ENCODE assay signal across 23 mouse cellular contexts in genomic region chr1:132004574-132005180, GRCm38 (mm10). TPM values are rescaled to one million over a fixed set of nuclear protein-coding genes. Genes with fewer than 3 reads are reported as not detected.
DNase-seq lines count a peak whose midpoint lies in the region; ATAC-seq and TF ChIP-seq lines count a peak whose summit lies in the region.
"Had no signal": no experiment of that assay in that cellular context is flagged by ENCODE, and none has a peak within 500 bp of the region (broad histone marks: within the 10 kb centered on the region; RNA-seq: fewer than 3 reads in every experiment).

No protein-coding gene starts in this region.

- peak overlapping the region; percentile 58 for H3K27ac ChIP-seq in heart, adult 2 months
- no peak overlapping the region for H3K27ac ChIP-seq in heart, embryonic 11.5 days (ENCODE audit: low read depth, low read length)
- H3K27ac ChIP-seq in liver, embryonic 15.5 days (replicated peaks), result peak overlapping the region; percentile 3; the same call in 1 of the 2 replicates
- no peak overlapping the region for H3K27ac ChIP-seq in liver, embryonic 11.5 days (ENCODE audit: low read depth, low read length)
- H3K27ac ChIP-seq in limb, embryonic 15.5 days, result peak overlapping the region; percentile 40
- H3K27ac ChIP-seq in midbrain, embryonic 13.5 days, result no peak overlapping the region
- H3K27ac ChIP-seq: heart, embryonic 10.5 days; hindbrain, embryonic 10.5 days; macrophage; midbrain, embryonic 10.5 days; neural tube, embryonic 12.5 days had no signal

- no peak for TF ChIP-seq EP300 in heart, adult 2 months (IDR thresholded peaks at IDR 0.05; ENCODE audit: insufficient read depth, low read depth, low read length)

- no peak overlapping the region for H3K4me2 ChIP-seq in heart, embryonic 11.5 days
- no peak overlapping the region for H3K4me2 ChIP-seq in liver, embryonic 15.5 days
- no peak overlapping the region for H3K4me2 ChIP-seq in liver, embryonic 11.5 days
- H3K4me2 ChIP-seq in limb, embryonic 15.5 days, result no peak overlapping the region
- no peak overlapping the region for H3K4me2 ChIP-seq in midbrain, embryonic 13.5 days (replicated peaks)
- H3K4me2 ChIP-seq: neural tube, embryonic 12.5 days had no signal

- 58% methylated on average over 6 of the region's 6 CpGs for WGBS in heart, adult 2 months
- 83% methylated on average over 6 of the region's 6 CpGs for WGBS in heart, embryonic 11.5 days (ENCODE audit: insufficient replicate concordance)
- WGBS in liver, embryonic 15.5 days (ENCODE audit: insufficient replicate concordance), result 67% methylated on average over 6 of the region's 6 CpGs
- WGBS in liver, embryonic 11.5 days, result 88% methylated on average over 6 of the region's 6 CpGs
- 63% methylated on average over 6 of the region's 6 CpGs for WGBS in limb, embryonic 15.5 days
- WGBS in midbrain, embryonic 13.5 days, result 89% methylated on average over 6 of the region's 6 CpGs

- ATAC-seq in heart, embryonic 11.5 days (replicated peaks; ENCODE audit: insufficient number of reproducible peaks, low FRiP score, low TSS enrichment), result no peak
- no peak for ATAC-seq in liver, embryonic 15.5 days (ENCODE audit: insufficient read depth)
- no peak for ATAC-seq in liver, embryonic 11.5 days (replicated peaks; ENCODE audit: low FRiP score)
- ATAC-seq in limb, embryonic 15.5 days (ENCODE audit: insufficient number of reproducible peaks, low FRiP score, low TSS enrichment, low read depth), result no peak
- ATAC-seq in midbrain, embryonic 13.5 days, result no peak
- ATAC-seq: activated CD4-positive, CD25-positive, alpha-beta regulatory T cell, adult 4 months; forebrain, embryonic 14.5 days; inflammation-experienced regulatory T-cells, adult 6 months had no signal

- intact Hi-C loops in heart, adult 2 months (cut with DNase I), result loop anchor here (5.0 to 10.0 kb wide), 2 partner anchors 93 to 320 kb away; no protein-coding TSS in a partner anchor

- no peak for TF ChIP-seq CTCF in heart, adult 2 months (IDR thresholded peaks at IDR 0.05)

- no peaks in the 10 kb centered on the region; the same call in 1 of the 2 replicates for H3K79me2 ChIP-seq in heart, adult 2 months (replicated peaks; ENCODE audit: control insufficient read depth, insufficient read depth, low read length)

- H3K4me1 ChIP-seq in heart, adult 2 months (ENCODE audit: control insufficient read depth, insufficient read depth, low read length), result peaks cover 15% of the 10 kb centered on the region
- peaks cover 9% of the 10 kb centered on the region for H3K4me1 ChIP-seq in heart, embryonic 11.5 days (ENCODE audit: control insufficient read depth, insufficient read depth, low read length)
- H3K4me1 ChIP-seq in liver, embryonic 15.5 days (replicated peaks), result peaks cover 29% of the 10 kb centered on the region
- peaks cover 13% of the 10 kb centered on the region for H3K4me1 ChIP-seq in liver, embryonic 11.5 days (replicated peaks; ENCODE audit: control insufficient read depth, insufficient read depth, low read length)
- peaks cover 10% of the 10 kb centered on the region for H3K4me1 ChIP-seq in limb, embryonic 15.5 days
- peaks cover 19% of the 10 kb centered on the region for H3K4me1 ChIP-seq in midbrain, embryonic 13.5 days (replicated peaks)

- H3K9me3 ChIP-seq in heart, embryonic 11.5 days (replicated peaks; ENCODE audit: control insufficient read depth, low read length), result no peaks in the 10 kb centered on the region
- H3K9me3 ChIP-seq in liver, embryonic 15.5 days (replicated peaks), result no peaks in the 10 kb centered on the region
- no peaks in the 10 kb centered on the region for H3K9me3 ChIP-seq in liver, embryonic 11.5 days (ENCODE audit: control insufficient read depth, low read length)
- H3K9me3 ChIP-seq in limb, embryonic 15.5 days, result no peaks in the 10 kb centered on the region
- H3K9me3 ChIP-seq in midbrain, embryonic 13.5 days, result no peaks in the 10 kb centered on the region
- H3K9me3 ChIP-seq: heart, embryonic 10.5 days; hindbrain, embryonic 10.5 days; midbrain, embryonic 10.5 days; neural tube, embryonic 12.5 days had no signal

- no peak overlapping the region for H3K9ac ChIP-seq in heart, adult 2 months (ENCODE audit: low read depth, low read length)
- H3K9ac ChIP-seq in heart, embryonic 11.5 days (ENCODE audit: low read depth, low read length), result no peak overlapping the region
- H3K9ac ChIP-seq in liver, embryonic 15.5 days, result no peak overlapping the region
- no peak overlapping the region for H3K9ac ChIP-seq in liver, embryonic 11.5 days (ENCODE audit: low read depth, low read length)
- H3K9ac ChIP-seq in limb, embryonic 15.5 days, result no peak overlapping the region
- no peak overlapping the region for H3K9ac ChIP-seq in midbrain, embryonic 13.5 days (replicated peaks)
- H3K9ac ChIP-seq: neural tube, embryonic 12.5 days had no signal

- H3K36me3 ChIP-seq in heart, adult 2 months (ENCODE audit: control insufficient read depth, insufficient read depth, low read length), result peaks cover 14% of the 10 kb centered on the region
- H3K36me3 ChIP-seq in heart, embryonic 11.5 days (ENCODE audit: control insufficient read depth, insufficient read depth, low read length), result no peaks in the 10 kb centered on the region
- no peaks in the 10 kb centered on the region for H3K36me3 ChIP-seq in liver, embryonic 15.5 days (replicated peaks)
- no peaks in the 10 kb centered on the region for H3K36me3 ChIP-seq in liver, embryonic 11.5 days (ENCODE audit: control insufficient read depth, insufficient read depth, low read length)
- no peaks in the 10 kb centered on the region for H3K36me3 ChIP-seq in limb, embryonic 15.5 days
- H3K36me3 ChIP-seq in midbrain, embryonic 13.5 days, result no peaks in the 10 kb centered on the region
- H3K36me3 ChIP-seq: heart, embryonic 10.5 days; hindbrain, embryonic 10.5 days; midbrain, embryonic 10.5 days; neural tube, embryonic 12.5 days had no signal

- TF ChIP-seq POLR2A in heart, adult 2 months (IDR thresholded peaks at IDR 0.05; ENCODE audit: insufficient read depth, low read depth, low read length), result no peak

- H3K4me3 ChIP-seq in heart, adult 2 months, result no peak overlapping the region
- no peak overlapping the region for H3K4me3 ChIP-seq in heart, embryonic 11.5 days (ENCODE audit: low read depth, low read length)
- no peak overlapping the region for H3K4me3 ChIP-seq in liver, embryonic 15.5 days (replicated peaks)
- no peak overlapping the region for H3K4me3 ChIP-seq in liver, embryonic 11.5 days (ENCODE audit: low read depth, low read length)
- H3K4me3 ChIP-seq in limb, embryonic 15.5 days, result no peak overlapping the region
- H3K4me3 ChIP-seq in midbrain, embryonic 13.5 days (replicated peaks), result no peak overlapping the region
- H3K4me3 ChIP-seq: heart, embryonic 10.5 days; hindbrain, embryonic 10.5 days; midbrain, embryonic 10.5 days; neural tube, embryonic 12.5 days had no signal

- H3K27me3 ChIP-seq in heart, adult 2 months (ENCODE audit: control insufficient read depth, insufficient read depth, low read length), result no peaks in the 10 kb centered on the region
- no peaks in the 10 kb centered on the region for H3K27me3 ChIP-seq in heart, embryonic 11.5 days (ENCODE audit: control insufficient read depth, insufficient read depth, low read length)
- no peaks in the 10 kb centered on the region for H3K27me3 ChIP-seq in liver, embryonic 15.5 days
- no peaks in the 10 kb centered on the region for H3K27me3 ChIP-seq in liver, embryonic 11.5 days (replicated peaks; ENCODE audit: control insufficient read depth, insufficient read depth, low read length)
- no peaks in the 10 kb centered on the region for H3K27me3 ChIP-seq in limb, embryonic 15.5 days
- H3K27me3 ChIP-seq in midbrain, embryonic 13.5 days, result no peaks in the 10 kb centered on the region
- H3K27me3 ChIP-seq: neural tube, embryonic 12.5 days had no signal

- no peak for DNase-seq in heart, adult 2 months
- no peak for DNase-seq in liver, embryonic 11.5 days (ENCODE audit: low spot score)
- peak; percentile 74 for DNase-seq in adipocyte (ENCODE audit: low spot score)
- no peak for DNase-seq in layer of hippocampus, adult 9-11 months
- DNase-seq: B cell, adult 2 months; cerebellum, adult 11-12 months; cerebellum, postnatal 25 days; gastrocnemius, postnatal 14 days; liver; lung, adult 2 months; right cerebral cortex, adult 18-20 months had no signal

RNA-seq across cellular contexts. Expression of gene Elk4, which starts 2.7 kb away (rescaled TPM):
- total RNA-seq in heart, adult 2 months (2021), result 10 to 100 TPM; 76.5 to 77.4 TPM
- 20.8 and 32.7 TPM in 2 replicates for polyA plus RNA-seq in heart, adult 2 months (2012; rRNA removed)
- polyA plus RNA-seq in heart, embryonic 11.5 days (2014; fragmentation: Nextera tagmentation; extraction: Ambion mirVana), result 18.0 and 21.0 TPM in 2 replicates
- 7.9 and 10.1 TPM in 2 replicates for polyA plus RNA-seq in liver, embryonic 15.5 days (2015; fragmentation: Nextera tagmentation; extraction: Ambion mirVana)
- polyA plus RNA-seq in liver, embryonic 11.5 days (2014; fragmentation: Nextera tagmentation; extraction: Ambion mirVana), result 17.8 and 20.9 TPM in 2 replicates
- polyA plus RNA-seq in limb, embryonic 15.5 days (2015; fragmentation: Nextera tagmentation; extraction: Ambion mirVana), result 24.3 and 24.4 TPM in 2 replicates
- 10.9 and 12.6 TPM in 2 replicates for polyA plus RNA-seq in midbrain, embryonic 13.5 days (2015; fragmentation: Nextera tagmentation; extraction: Ambion mirVana)

RNA-seq across cellular contexts. Expression of gene Slc45a3, which starts 41.9 kb away (rescaled TPM):
- total RNA-seq in heart, adult 2 months (2021), result 1 to 10 TPM; 3.8 to 7.0 TPM
- 5.5 and 6.4 TPM in 2 replicates for polyA plus RNA-seq in heart, adult 2 months (2012; rRNA removed)
- 0.93 and 1.3 TPM in 2 replicates for polyA plus RNA-seq in heart, embryonic 11.5 days (2014; fragmentation: Nextera tagmentation; extraction: Ambion mirVana)
- 2.6 and 3.1 TPM in 2 replicates for polyA plus RNA-seq in liver, embryonic 15.5 days (2015; fragmentation: Nextera tagmentation; extraction: Ambion mirVana)
- polyA plus RNA-seq in liver, embryonic 11.5 days (2014; fragmentation: Nextera tagmentation; extraction: Ambion mirVana), result 3.5 and 3.8 TPM in 2 replicates
- 13.9 and 14.2 TPM in 2 replicates for polyA plus RNA-seq in limb, embryonic 15.5 days (2015; fragmentation: Nextera tagmentation; extraction: Ambion mirVana)
- 9.5 and 12.9 TPM in 2 replicates for polyA plus RNA-seq in midbrain, embryonic 13.5 days (2015; fragmentation: Nextera tagmentation; extraction: Ambion mirVana)
- polyA plus RNA-seq: activated CD4-positive, CD25-positive, alpha-beta regulatory T cell, adult 4 months; inflammation-experienced regulatory T-cells, adult 6 months had no signal

Comparison
In these comparisons a context has a peak if more than half of its experiments do, and no peak if none do; other contexts are left out.
1. H3K27ac ChIP-seq: peak in heart, adult 2 months (single experiment), liver, embryonic 15.5 days (single experiment) and limb, embryonic 15.5 days (single experiment); none in heart, embryonic 11.5 days (single experiment), liver, embryonic 11.5 days (single experiment) and midbrain, embryonic 13.5 days (single experiment).